Mouse (Mus musculus) cerebellum, adult 2 months (tissue): ENCODE results near the gene Rhbdl1. TPM values are rescaled to one million over a fixed set of nuclear protein-coding genes. Genes with fewer than 3 reads are reported as not detected.

Source experiments
- DNase-seq, 2 experiments: peaks; one replicate each; pipeline ENCODE4 v3.0.0; 2021
- H3K27ac ChIP-seq: fragments of 200-500 bp; 2 replicates; pipeline ENCODE4 v1.5.1; 2012; ENCODE audit warnings: low read length, control low read depth, inconsistent platforms; ENCODE audit not compliant: insufficient read depth
- H3K27me3 ChIP-seq: fragments of 200-500 bp; 2 replicates; pipeline ENCODE4 v1.6.1; 2012; ENCODE audit warnings: inconsistent platforms, mild to moderate bottlenecking, low read length, moderate library complexity; ENCODE audit not compliant: control insufficient read depth, insufficient read depth
- H3K4me1 ChIP-seq: fragments of 200-500 bp; 2 replicates; pipeline ENCODE4 v1.6.1; 2011; ENCODE audit warnings: low read length; ENCODE audit not compliant: control insufficient read depth, insufficient read depth
- H3K4me3 ChIP-seq: fragments of 200-500 bp; replicated peaks from 2 replicates; pipeline ENCODE3; 2011; ENCODE audit warnings: mild to moderate bottlenecking, low read depth, low read length, control low read depth; ENCODE audit not compliant: insufficient read depth
- CTCF ChIP-seq: fragments of 200-500 bp; IDR thresholded peaks from 2 replicates; pipeline ENCODE4 v1.5.1; 2011; ENCODE audit warnings: low read depth, mild to moderate bottlenecking, control low read depth, low read length, moderate library complexity, borderline replicate concordance; ENCODE audit not compliant: insufficient read depth
- POLR2A ChIP-seq: fragments of 200-500 bp; IDR thresholded peaks from 2 replicates; pipeline ENCODE4 v1.6.1; 2011; ENCODE audit warnings: low read length, control low read depth, borderline replicate concordance; ENCODE audit not compliant: insufficient read depth
- WGBS: fragments of 180-500 bp; shearing (Covaris S2); methylation state at CpG from one replicate; pipeline ENCODE4 v1.1.7; 2018; 5-methylcytosine and 5-hydroxymethylcytosine counted together
- polyA plus RNA-seq: library from polyadenylated mRNA; depleted of rRNA; stranded (reverse); fragments of >200 nt; gene quantifications from 2 replicates; pipeline ENCODE4 v1.2.3, GENCODE M21; 2012

Gene Rhbdl1
- polyA plus RNA-seq, 1 experiment: 111 TPM

DNA sequence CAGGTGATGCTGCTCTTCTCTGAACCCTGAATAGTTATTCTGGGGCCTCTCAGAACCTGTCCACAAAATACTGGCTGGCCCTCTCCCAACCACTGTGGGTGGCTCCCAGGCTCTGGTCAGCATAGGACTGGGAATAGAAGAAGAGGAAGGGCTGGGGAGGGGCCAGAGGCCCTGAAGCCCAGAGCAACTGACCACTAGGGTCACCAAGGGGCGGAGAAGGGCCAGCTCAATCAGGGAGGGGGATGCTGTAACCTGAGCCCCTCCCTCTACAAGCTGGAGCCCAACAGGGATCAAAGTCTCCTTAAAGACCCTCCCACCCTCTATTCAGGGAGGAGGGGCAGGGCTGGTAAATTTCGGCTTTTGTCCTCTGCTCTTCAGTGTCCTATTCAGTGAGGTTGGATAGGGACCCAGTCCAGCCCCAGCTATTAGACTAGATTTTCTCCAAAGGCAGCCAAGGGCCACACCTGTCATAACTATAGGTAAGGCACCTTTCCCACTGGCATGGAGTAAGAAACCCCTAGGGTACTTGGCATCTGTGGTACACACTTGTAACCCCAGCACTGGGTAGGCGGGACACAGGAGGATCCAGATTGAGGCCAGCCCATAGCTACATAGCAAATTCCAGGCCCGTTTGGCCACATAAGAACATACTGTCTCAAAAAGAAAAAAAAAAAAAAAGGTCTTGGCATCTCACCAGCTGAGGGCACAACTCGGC is 43.3 kb upstream of the Rhbdl1 start, which contains the start of gene Wfikkn1:
TSS of gene Wfikkn1 (minus strand) at position 663 of the 715 bp plus-strand sequence.
- 30% methylated on average over 5 of the region's 5 CpGs for whole genome bisulfite sequencing
- DNase-seq: peak in 1 of 2 experiments; percentile 30
- TF ChIP-seq POLR2A (no peak), CTCF (no peak)
- Histone ChIP-seq H3K4me1 (peaks cover 24% of the 10 kb centered on the region), H3K27ac (peak within 1 kb of the TSS; percentile 43), H3K27me3 (no peaks in the 10 kb centered on the region), H3K4me3 (no peak within 1 kb of the TSS)

DNA sequence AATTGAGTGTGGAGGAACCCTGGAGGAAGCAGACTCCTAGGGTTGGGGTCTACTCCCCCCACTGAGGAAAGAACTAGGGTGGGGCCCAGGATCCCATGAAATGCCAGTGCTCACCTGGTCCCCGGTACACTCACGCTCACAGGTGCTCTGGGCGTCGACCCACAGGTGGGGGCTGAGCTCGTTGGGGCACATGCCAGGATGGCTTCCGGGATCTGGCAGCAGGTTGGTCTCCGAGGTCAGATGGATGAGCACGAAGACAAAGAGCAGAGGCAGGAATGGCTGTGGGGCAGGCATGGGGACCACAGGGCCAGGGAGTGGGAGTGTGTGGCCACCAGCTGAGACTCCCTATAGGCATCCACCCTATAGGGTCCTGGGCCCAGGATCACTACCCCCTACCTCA is 42.7 kb upstream of the Rhbdl1 start:
- Histone ChIP-seq H3K4me3 (no peak overlapping the region), H3K27me3 (no peaks in the 10 kb centered on the region), H3K4me1 (peaks cover 24% of the 10 kb centered on the region), H3K27ac (peak overlapping the region; percentile 43; the same call in 1 of the 2 replicates)
- 17% methylated on average over 8 of the region's 8 CpGs for WGBS
- DNase-seq: peak in 1 of 2 experiments; percentile 51
- TF ChIP-seq CTCF: no peak
- no peak for TF ChIP-seq POLR2A

DNA sequence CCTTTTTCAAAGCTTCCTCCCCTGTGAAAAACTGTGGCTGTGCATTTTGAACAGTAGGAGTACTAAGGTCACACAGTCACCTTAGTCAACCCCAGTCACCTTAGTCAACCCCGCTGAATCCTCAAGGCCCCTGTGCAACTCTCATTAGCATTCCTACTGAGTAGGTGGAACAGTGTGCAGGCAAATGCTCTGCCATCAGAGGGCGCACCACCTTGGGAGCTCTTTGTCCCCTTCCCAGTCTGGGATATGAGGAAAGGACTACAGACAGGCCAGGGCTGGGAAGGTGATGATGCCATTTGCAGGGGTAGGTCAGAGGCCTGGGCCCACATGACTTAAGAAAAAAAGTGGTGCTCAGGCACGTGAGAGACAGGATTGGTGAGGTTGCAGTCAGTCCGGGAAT is 42.2 kb upstream of the Rhbdl1 start:
- no peak for DNase-seq
- peaks cover 28% of the 10 kb centered on the region for H3K4me1 ChIP-seq
- no peaks in the 10 kb centered on the region for H3K27me3 ChIP-seq
- WGBS: 42% methylated on average over 4 of the region's 4 CpGs
- TF ChIP-seq POLR2A (no peak), CTCF (peak; percentile 43; the same call in 1 of the 2 replicates)
- H3K4me3 ChIP-seq: no peak overlapping the region
- no peak overlapping the region for H3K27ac ChIP-seq

DNA sequence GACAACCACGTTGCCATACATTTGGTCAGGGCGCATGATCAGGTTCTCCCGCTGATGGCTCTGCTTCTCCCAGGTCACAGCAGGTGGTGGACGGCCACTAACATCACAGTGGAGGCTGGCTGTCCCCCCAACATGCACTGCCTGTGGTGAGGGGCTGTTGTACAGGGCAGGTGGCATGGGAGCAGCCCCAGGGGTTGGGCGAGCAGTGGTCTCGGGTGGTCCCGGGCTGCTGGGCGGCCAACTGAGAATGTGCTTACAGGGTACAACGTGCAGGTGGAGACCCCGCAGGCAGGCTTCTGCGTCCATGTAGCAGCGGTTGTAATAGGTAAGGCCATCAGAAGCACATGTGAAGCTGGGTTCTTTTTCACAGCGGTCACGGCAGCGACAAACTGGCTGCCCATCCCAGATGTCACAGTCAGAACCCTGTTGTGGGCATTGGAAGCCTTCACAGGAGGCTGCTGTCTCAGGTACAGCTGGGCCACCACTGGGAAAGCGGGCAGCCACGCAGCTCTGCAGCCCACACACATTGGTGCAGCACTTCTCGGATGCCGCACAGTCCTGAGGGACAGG is 41.6 kb upstream of the Rhbdl1 start:
- Histone ChIP-seq H3K4me1 (peaks cover 28% of the 10 kb centered on the region), H3K27me3 (no peaks in the 10 kb centered on the region), H3K4me3 (no peak overlapping the region), H3K27ac (no peak overlapping the region)
- no peak for DNase-seq
- no peak for TF ChIP-seq POLR2A
- TF ChIP-seq CTCF: no peak
- 75% methylated on average over 19 of the region's 19 CpGs for WGBS

DNA sequence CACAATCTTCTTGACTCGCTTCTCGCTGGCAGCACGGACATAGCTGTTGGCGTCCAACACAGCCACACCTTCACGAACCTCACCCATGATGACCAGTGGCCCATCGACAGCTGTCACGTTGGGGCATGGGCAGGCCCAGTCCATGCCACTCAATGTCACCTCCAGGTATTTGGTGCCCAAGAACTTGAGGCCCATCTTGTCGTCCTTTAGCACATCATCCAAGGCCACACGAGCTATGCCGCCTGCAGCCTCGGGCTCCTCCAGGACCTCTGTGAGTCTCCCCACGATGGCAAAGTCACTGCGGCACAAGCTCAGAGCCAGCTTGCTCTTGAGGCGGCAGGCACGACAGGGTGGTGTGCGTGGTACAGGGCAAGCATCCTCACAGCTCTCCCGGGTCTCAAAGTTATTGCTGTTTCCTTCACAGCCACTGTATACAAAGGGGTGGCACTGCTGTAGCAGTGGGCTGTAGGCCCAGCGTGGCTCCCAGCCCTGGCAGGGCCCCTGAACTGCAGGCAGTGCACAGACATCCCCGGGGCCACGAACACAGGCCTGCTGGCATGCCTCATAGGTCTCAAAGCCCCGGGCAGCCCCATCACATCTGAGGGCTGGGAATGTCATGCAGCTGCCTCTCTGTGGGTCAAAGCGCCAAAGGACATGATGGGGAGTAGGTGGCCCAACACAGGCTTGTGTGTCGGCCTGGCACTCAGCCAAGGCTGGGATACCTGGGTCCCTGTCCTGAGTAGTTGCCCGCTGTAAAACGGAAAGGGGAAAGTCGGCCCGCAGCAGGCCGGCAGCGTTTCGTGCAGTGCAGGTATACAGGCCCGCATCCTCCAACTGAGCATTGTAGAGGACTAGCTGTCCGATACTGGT is 40.9 kb upstream of the Rhbdl1 start:
- DNase-seq: peak in 1 of 2 experiments; percentile 34

DNA sequence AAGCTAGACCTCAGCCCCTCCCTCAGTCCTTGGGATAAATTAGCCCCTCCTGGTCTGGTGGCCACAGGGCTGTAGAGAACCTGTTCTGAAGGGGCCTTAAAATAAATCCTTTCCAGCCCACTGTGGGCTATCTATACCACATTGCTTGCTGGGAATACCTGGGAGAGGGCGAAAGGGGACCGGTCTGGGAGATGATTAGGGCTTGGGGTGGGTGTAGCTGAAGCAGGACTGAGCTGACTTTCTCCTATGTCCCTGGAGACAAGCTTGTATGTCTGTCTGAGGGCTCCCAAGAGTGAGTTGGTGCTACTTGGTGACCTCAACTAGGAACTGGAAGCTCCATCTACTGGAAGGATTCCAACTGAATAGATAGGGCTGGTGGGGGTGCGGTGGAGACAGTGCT is 39.9 kb upstream of the Rhbdl1 start:
- no peak for TF ChIP-seq CTCF
- TF ChIP-seq POLR2A: no peak
- no peak for DNase-seq
- no peak overlapping the region for H3K4me3 ChIP-seq
- WGBS: 86% methylated on average over 3 of the region's 3 CpGs
- H3K4me1 ChIP-seq: peaks cover 28% of the 10 kb centered on the region
- H3K27ac ChIP-seq: no peak overlapping the region
- H3K27me3 ChIP-seq: no peaks in the 10 kb centered on the region

More for the DNA sequence above, 40.9 kb upstream of the Rhbdl1 start:
- H3K27me3 ChIP-seq: no peaks in the 10 kb centered on the region
- WGBS: 82% methylated on average over 32 of the region's 32 CpGs
- H3K27ac ChIP-seq: no peak overlapping the region
- TF ChIP-seq POLR2A: 0 out of 2 replicates have a peak, but pooled peaks have one; percentile 12
- no peak for TF ChIP-seq CTCF
- H3K4me3 ChIP-seq: no peak overlapping the region
- peaks cover 28% of the 10 kb centered on the region for H3K4me1 ChIP-seq

DNA sequence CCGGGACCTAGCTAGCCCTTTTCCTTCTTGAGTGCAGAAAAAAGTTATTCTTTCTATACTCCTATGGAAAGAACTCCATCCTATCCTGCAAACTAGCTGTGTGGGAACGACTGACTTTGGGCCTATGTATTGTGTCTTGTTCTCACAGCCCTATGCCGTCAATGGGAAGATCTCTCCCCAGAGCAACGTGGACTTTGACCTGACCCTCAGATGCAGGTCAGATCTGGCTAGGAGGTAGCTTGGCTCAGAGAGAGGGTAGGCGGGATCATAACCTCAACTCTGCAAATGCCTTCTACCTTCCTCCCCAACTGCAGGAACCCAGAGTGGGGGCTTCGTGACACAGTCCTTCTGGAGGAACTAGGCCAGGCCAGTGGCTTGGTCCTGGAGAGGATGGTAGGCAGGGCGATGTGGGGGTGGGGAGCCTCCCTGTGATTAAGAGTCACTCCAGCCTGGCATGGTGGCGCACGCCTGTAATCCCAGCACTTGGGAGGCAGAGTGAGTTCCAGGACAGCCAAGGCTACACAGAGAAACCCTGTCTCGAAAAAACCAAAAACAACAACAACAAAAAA is 39.3 kb upstream of the Rhbdl1 start:
- no peak for DNase-seq
- 43% methylated on average over 10 of the region's 10 CpGs for WGBS
- H3K4me1 ChIP-seq: peaks cover 28% of the 10 kb centered on the region

More for the DNA sequence above, 39.3 kb upstream of the Rhbdl1 start:
- TF ChIP-seq CTCF (no peak), POLR2A (no peak)
- Histone ChIP-seq H3K4me3 (peak overlapping the region; percentile 96), H3K27ac (no peak overlapping the region), H3K27me3 (no peaks in the 10 kb centered on the region)
